Mouse (Mus musculus) adrenal gland, adult (tissue): Measurements from ENCODE around the gene Secisbp2.
"Not testable (repeated sequence)": the region's sequence is repeated elsewhere in the genome, so short reads cannot be mapped to it uniquely, and the experiment has no call there.

Experiments used
- DNase-seq, 2 experiments: peaks; one replicate each; pipeline ENCODE4 v3.0.0; 2022 to 2023; ENCODE audit warnings: low spot score in 1 of 2; ENCODE audit not compliant: inconsistent age in 2 of 2

Gene Secisbp2

GRCm38 (mm10) chr13:51643924-51644828, 7.3 kb upstream of the Secisbp2 start:
- DNase-seq: peak in 1 of 2 experiments; percentile 54

GRCm38 (mm10) chr13:51644829-51645789, 6.4 kb upstream of the Secisbp2 start, which contains the start of gene Cks2:
TSS of gene Cks2 (plus strand) at chr13:51645232.
- DNase-seq: peak; percentile 97 to 99

- peak in 1 of 2 experiments; percentile 56 for DNase-seq
Measured at GRCm38 (mm10) chr13:51645872-51646271, 5.6 kb upstream of the Secisbp2 start.

- no peak for DNase-seq
Measured at GRCm38 (mm10) chr13:51646362-51647027, 5.0 kb upstream of the Secisbp2 start.

GRCm38 (mm10) chr13:51647770-51648169, 3.7 kb upstream of the Secisbp2 start:
- no peak for DNase-seq

- no peak for DNase-seq
Measured at GRCm38 (mm10) chr13:51648237-51648636, 3.3 kb upstream of the Secisbp2 start.

- no peak for DNase-seq
Measured at GRCm38 (mm10) chr13:51649740-51650139, 1.8 kb upstream of the Secisbp2 start.

- DNase-seq: no peak
Measured at GRCm38 (mm10) chr13:51653159-51653558, 1.7 kb downstream of the Secisbp2 start.

GRCm38 (mm10) chr13:51653961-51654360, 2.5 kb downstream of the Secisbp2 start:
- DNase-seq: no peak

- DNase-seq: no peak
Measured at GRCm38 (mm10) chr13:51656516-51657235, 5.2 kb downstream of the Secisbp2 start.

GRCm38 (mm10) chr13:51658094-51658493, 6.6 kb downstream of the Secisbp2 start:
- DNase-seq: no peak

GRCm38 (mm10) chr13:51659573-51659972, 8.1 kb downstream of the Secisbp2 start:
- DNase-seq: no peak

GRCm38 (mm10) chr13:51663561-51663960, 12.1 kb downstream of the Secisbp2 start:
- DNase-seq: no peak

GRCm38 (mm10) chr13:51668195-51668594, 16.7 kb downstream of the Secisbp2 start:
- not testable (repeated sequence) for DNase-seq

- DNase-seq: no peak
Measured at GRCm38 (mm10) chr13:51676641-51677040, 25.1 kb downstream of the Secisbp2 start.

GRCm38 (mm10) chr13:51677041-51677440, 25.5 kb downstream of the Secisbp2 start:
- no peak for DNase-seq

- no peak for DNase-seq
Measured at GRCm38 (mm10) chr13:51677630-51678185, 26.2 kb downstream of the Secisbp2 start.

- DNase-seq: no peak
Measured at GRCm38 (mm10) chr13:51678687-51679086, 27.2 kb downstream of the Secisbp2 start.

- no peak for DNase-seq
Measured at GRCm38 (mm10) chr13:51679332-51679731, 27.8 kb downstream of the Secisbp2 start.

GRCm38 (mm10) chr13:51681076-51681475, 29.6 kb downstream of the Secisbp2 start:
- peak; percentile 74 to 77 for DNase-seq
